Mouse (Mus musculus): ENCODE measurements around the gene Lgr6.

DNA sequence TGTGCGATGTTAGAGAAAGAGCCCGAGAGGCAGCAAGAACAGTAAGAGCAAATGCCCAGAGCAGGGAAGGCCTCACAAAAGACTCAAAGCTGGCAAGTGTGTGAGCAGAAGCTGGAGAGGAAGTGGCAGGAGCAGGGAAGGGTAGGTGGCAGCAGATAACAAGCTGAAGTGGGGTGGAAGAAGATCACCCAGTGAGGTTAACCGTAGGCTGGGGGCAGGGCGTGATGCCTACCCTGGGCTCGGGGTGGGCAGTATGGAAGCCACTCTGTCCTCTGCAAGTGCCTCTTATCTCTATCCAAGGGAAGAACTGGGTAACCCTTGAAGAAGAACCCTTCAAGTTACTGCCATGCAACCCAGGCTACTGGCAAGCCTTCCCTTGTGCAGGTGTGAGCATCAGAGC is 68.8 kb downstream of the Lgr6 start:
- TF ChIP-seq POLR2A (IDR thresholded peaks at IDR 0.05; ENCODE audit: low read depth, low read length) (no peak), CTCF (IDR thresholded peaks at IDR 0.05; ENCODE audit: borderline replicate concordance, insufficient read depth, low read length) (no peak)

All from embryonic fibroblast, embryonic 13.5 days (primary cell).